ENCODE assay signal across 14 mouse cellular contexts in the genomic region with DNA sequence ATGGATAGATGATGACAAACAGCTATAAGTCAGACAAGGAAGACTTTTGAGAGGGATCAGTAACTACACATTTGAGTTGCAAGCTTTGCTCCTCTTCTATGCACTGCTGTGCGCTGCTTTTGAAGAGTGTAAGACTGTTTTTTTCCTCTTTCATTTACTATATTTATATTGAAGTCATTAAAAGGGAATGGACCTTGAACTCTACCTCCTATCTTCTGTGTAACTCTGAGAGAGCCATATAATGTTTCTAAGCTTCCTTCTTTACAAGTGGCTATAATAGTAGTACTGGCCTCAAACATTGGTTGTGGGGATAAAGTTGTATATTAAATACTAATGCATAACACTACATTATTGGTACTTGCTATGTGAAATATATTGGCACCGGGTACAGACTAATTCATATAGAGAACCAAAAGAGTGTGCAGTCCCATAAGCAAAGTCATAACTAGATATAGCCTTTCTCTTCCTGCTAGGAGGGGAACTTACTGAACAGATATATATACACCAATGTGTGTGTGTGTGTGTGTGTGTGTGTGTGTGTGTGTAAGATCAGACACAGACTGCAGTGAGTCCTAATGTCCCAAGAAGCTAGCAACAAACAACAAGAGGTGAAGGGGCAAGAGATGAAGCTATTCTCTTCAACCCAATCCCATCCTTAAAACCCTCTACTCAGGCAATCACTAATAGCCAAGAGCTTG. TPM values are rescaled to one million over a fixed set of nuclear protein-coding genes. Genes with fewer than 3 reads are reported as not detected.
DNase-seq lines count a peak whose midpoint lies in the region; ATAC-seq and TF ChIP-seq lines count a peak whose summit lies in the region.
"Had no signal": no experiment of that assay in that cellular context is flagged by ENCODE, and none has a peak within 500 bp of the region (broad histone marks: within the 10 kb centered on the region; RNA-seq: fewer than 3 reads in every experiment).

No protein-coding gene starts in this region.

- H3K9me3 ChIP-seq in forebrain, embryonic 16.5 days (ENCODE audit: control insufficient read depth, low read length), result no peaks in the 10 kb centered on the region
- no peaks in the 10 kb centered on the region for H3K9me3 ChIP-seq in forebrain, postnatal 0 days (ENCODE audit: low read length)
- H3K9me3 ChIP-seq in megakaryocyte, embryonic 14.5 days, result no peaks in the 10 kb centered on the region
- H3K9me3 ChIP-seq: limb, embryonic 10.5 days; liver, embryonic 15.5 days had no signal

- H3K27ac ChIP-seq in forebrain, embryonic 16.5 days (ENCODE audit: low read length), result no peak overlapping the region
- H3K27ac ChIP-seq in forebrain, postnatal 0 days (ENCODE audit: low read depth, low read length), result no peak overlapping the region
- peak overlapping the region; percentile 60 for H3K27ac ChIP-seq in brown adipose tissue, adult 24 weeks (replicated peaks; ENCODE audit: low read depth, low read length)
- H3K27ac ChIP-seq: limb, embryonic 10.5 days had no signal

- ATAC-seq in forebrain, embryonic 16.5 days, result peak; percentile 7; the same call in 1 of the 2 replicates
- ATAC-seq in forebrain, postnatal 0 days, result no peak
- no peak for ATAC-seq in megakaryocyte, adult 5-6 weeks (ENCODE audit: poor library complexity, severe bottlenecking)
- ATAC-seq in megakaryocyte-erythroid progenitor cell, adult 5-6 weeks (replicated peaks; ENCODE audit: low FRiP score, low TSS enrichment, poor library complexity, severe bottlenecking), result no peak
- ATAC-seq: inflammation-experienced regulatory T-cells, adult 6 months; Patski had no signal

- no peak for DNase-seq in forebrain, postnatal 0 days
- DNase-seq in large intestine, adult 2 months (ENCODE audit: low read depth, low spot score), result peak; percentile 66
- no peak for DNase-seq in gastrocnemius, postnatal 14 days
- DNase-seq: thymus, adult 18-20 months had no signal

- H3K36me3 ChIP-seq in forebrain, embryonic 16.5 days (ENCODE audit: control insufficient read depth, insufficient read depth), result no peaks in the 10 kb centered on the region
- H3K36me3 ChIP-seq in forebrain, postnatal 0 days (ENCODE audit: insufficient read depth), result no peaks in the 10 kb centered on the region
- H3K36me3 ChIP-seq in megakaryocyte, embryonic 14.5 days (replicated peaks; ENCODE audit: low read length), result peaks cover 94% of the 10 kb centered on the region
- H3K36me3 ChIP-seq: limb, embryonic 10.5 days; liver, embryonic 15.5 days had no signal

- H3K27me3 ChIP-seq in forebrain, embryonic 16.5 days (replicated peaks; ENCODE audit: control insufficient read depth, insufficient read depth, low read length), result no peaks in the 10 kb centered on the region
- H3K27me3 ChIP-seq in forebrain, postnatal 0 days (ENCODE audit: insufficient read depth, low read length), result no peaks in the 10 kb centered on the region
- H3K27me3 ChIP-seq in megakaryocyte, embryonic 14.5 days (replicated peaks), result no peaks in the 10 kb centered on the region
- H3K27me3 ChIP-seq: liver, embryonic 15.5 days; Patski had no signal

- H3K4me2 ChIP-seq in forebrain, embryonic 16.5 days (ENCODE audit: low read length), result no peak overlapping the region
- H3K4me2 ChIP-seq in forebrain, postnatal 0 days (ENCODE audit: low read depth), result no peak overlapping the region
- H3K4me2 ChIP-seq: liver, embryonic 15.5 days had no signal

- H3K9ac ChIP-seq in forebrain, embryonic 16.5 days (replicated peaks; ENCODE audit: low read depth, low read length), result no peak overlapping the region
- H3K9ac ChIP-seq in forebrain, postnatal 0 days, result no peak overlapping the region
- H3K9ac ChIP-seq: liver, embryonic 15.5 days had no signal

- 95% methylated on average over 2 of the region's 2 CpGs for WGBS in forebrain, embryonic 16.5 days
- 95% methylated on average over 2 of the region's 2 CpGs for WGBS in forebrain, postnatal 0 days
- 37% methylated on average over 2 of the region's 2 CpGs for WGBS in large intestine, adult 2 months

- TF ChIP-seq CTCF in forebrain, postnatal 0 days (IDR thresholded peaks at IDR 0.05; ENCODE audit: low read depth), result no peak

- H3K4me1 ChIP-seq in forebrain, embryonic 16.5 days (replicated peaks; ENCODE audit: control insufficient read depth, insufficient read depth, low read length), result no peaks in the 10 kb centered on the region
- no peaks in the 10 kb centered on the region for H3K4me1 ChIP-seq in forebrain, postnatal 0 days (ENCODE audit: insufficient read depth)
- H3K4me1 ChIP-seq in megakaryocyte, embryonic 14.5 days, result peaks cover 95% of the 10 kb centered on the region
- H3K4me1 ChIP-seq in brown adipose tissue, adult 24 weeks (ENCODE audit: control insufficient read depth, insufficient read depth, insufficient read length, low read length), result 0 out of 2 replicates have a peak, but pooled peaks cover 4% of the 10 kb centered on the region
- H3K4me1 ChIP-seq: limb, embryonic 10.5 days had no signal

- intact Hi-C loops in gastrocnemius, postnatal 14 days (cut with DNase I; ENCODE audit: low total_unique reads), result no loop called here

- no peak overlapping the region for H3K4me3 ChIP-seq in forebrain, embryonic 16.5 days (replicated peaks; ENCODE audit: low read length)
- no peak overlapping the region for H3K4me3 ChIP-seq in forebrain, postnatal 0 days (ENCODE audit: low read depth, low read length)
- peak overlapping the region; percentile 83 for H3K4me3 ChIP-seq in megakaryocyte, embryonic 14.5 days (replicated peaks)
- H3K4me3 ChIP-seq in brown adipose tissue, adult 24 weeks (ENCODE audit: insufficient read depth, low read depth, low read length), result peak overlapping the region; percentile 40
- H3K4me3 ChIP-seq: limb, embryonic 10.5 days; liver, embryonic 15.5 days; myocyte had no signal

RNA-seq across cellular contexts. Expression of a gene that starts 47.7 kb away (rescaled TPM):
- 1.6 TPM in 2 replicates for polyA plus RNA-seq in forebrain, embryonic 16.5 days (2015; fragmentation: Nextera tagmentation; extraction: Ambion mirVana)
- 0.54 and 0.95 TPM in 2 replicates for total RNA-seq in forebrain, postnatal 0 days (2014; rRNA removed)
- polyA plus RNA-seq in forebrain, postnatal 0 days (2015; fragmentation: Nextera tagmentation; extraction: Ambion mirVana), result 1.9 and 2.2 TPM in 2 replicates
- 1,175 and 2,699 TPM in 2 replicates for polyA plus RNA-seq in megakaryocyte, embryonic 14.5 days (2012; ENCODE audit: insufficient read depth, low replicate concordance)
- 319 and 334 TPM in 2 replicates for total RNA-seq in megakaryocyte, adult 5-6 weeks (2015)
- total RNA-seq in megakaryocyte, adult 5-6 weeks (2017), result 128 and 161 TPM in 2 replicates
- polyA plus RNA-seq in brown adipose tissue, adult 24 weeks (2012; ENCODE audit: insufficient read depth, insufficient read length, missing spikeins), result 4.6 and 12.6 TPM in 2 replicates
- polyA plus RNA-seq in large intestine, adult 2 months (2012; rRNA removed), result 45.9 and 49.9 TPM in 2 replicates
- 1 to 10 TPM; 2.0 to 3.4 TPM for total RNA-seq in gastrocnemius, postnatal 14 days (2021)
- total RNA-seq in megakaryocyte-erythroid progenitor cell, adult 5-6 weeks (2014; fragmentation: Nextera tagmentation), result 76.1 and 91.4 TPM in 2 replicates
- 38.2 and 41.0 TPM in 2 replicates for total RNA-seq in megakaryocyte-erythroid progenitor cell, adult 5-6 weeks (2017)

Comparison
In these comparisons a context has a peak if more than half of its experiments do, and no peak if none do; other contexts are left out.
1. H3K4me3 ChIP-seq: peak in megakaryocyte, embryonic 14.5 days (single experiment) and brown adipose tissue, adult 24 weeks (single experiment); none in forebrain, embryonic 16.5 days (single experiment) and forebrain, postnatal 0 days (single experiment).
2. RNA of a gene that starts 47.7 kb away (polyA plus RNA-seq): 1,175 to 2,699 TPM in megakaryocyte, embryonic 14.5 days; 45.9 to 49.9 TPM in large intestine, adult 2 months, 4.6 to 12.6 TPM in brown adipose tissue, adult 24 weeks, 1.9 to 2.2 TPM in forebrain, postnatal 0 days and 1.6 TPM in forebrain, embryonic 16.5 days; every median in the first group is over 10 times any median in the second.